Mouse (Mus musculus) C2C12 (cell line): ENCODE data around the gene Gbgt1. TPM values are rescaled to one million over a fixed set of nuclear protein-coding genes. Genes with fewer than 3 reads are reported as not detected.

Source experiments
- H3K27me3 ChIP-seq: one replicate; pipeline ENCODE4 v1.6.1; 2011; ENCODE audit not compliant: control insufficient read depth, insufficient read depth, insufficient read length
- H3K36me3 ChIP-seq: one replicate; pipeline ENCODE4 v1.6.1; 2011; ENCODE audit not compliant: control insufficient read depth, insufficient read depth
- H3K4me3 ChIP-seq: one replicate; pipeline ENCODE4 v1.5.1; 2011; ENCODE audit warnings: mild to moderate bottlenecking, control low read depth; ENCODE audit not compliant: poor library complexity, insufficient read depth, severe bottlenecking
- H3K79me2 ChIP-seq: one replicate; pipeline ENCODE4 v1.6.1; 2011; ENCODE audit not compliant: control insufficient read depth, insufficient read depth
- H3K79me3 ChIP-seq: one replicate; pipeline ENCODE4 v1.6.1; 2011; ENCODE audit warnings: low read depth, control low read depth
- H3ac ChIP-seq: one replicate; pipeline ENCODE3; 2011; ENCODE audit warnings: low read depth; ENCODE audit not compliant: control insufficient read depth, insufficient read length
- CEBPB ChIP-seq: IDR thresholded peaks from one replicate; pipeline ENCODE4 v1.6.1; 2011; ENCODE audit warnings: low read depth, mild to moderate bottlenecking, control low read depth, moderate library complexity
- CTCF ChIP-seq: IDR thresholded peaks from one replicate; pipeline ENCODE4 v1.5.1; 2011; ENCODE audit not compliant: control insufficient read depth, insufficient read depth, insufficient read length
- FOSL1 ChIP-seq: IDR thresholded peaks from one replicate; pipeline ENCODE4 v1.8.0; 2011; ENCODE audit warnings: mild to moderate bottlenecking, low read length; ENCODE audit not compliant: poor library complexity, insufficient read depth, severe bottlenecking
- MAX ChIP-seq: IDR thresholded peaks from one replicate; pipeline ENCODE4 v1.6.1; 2011; ENCODE audit warnings: mild to moderate bottlenecking, control low read depth
- MYOD1 ChIP-seq: IDR thresholded peaks from one replicate; pipeline ENCODE4 v1.6.1; 2011; ENCODE audit warnings: low read depth; ENCODE audit not compliant: control insufficient read depth, insufficient read length
- MYOG ChIP-seq: IDR thresholded peaks from one replicate; pipeline ENCODE4 v1.6.1; 2011; ENCODE audit not compliant: control insufficient read depth, insufficient read length; ENCODE audit errors: extremely low read depth
- USF1 ChIP-seq: IDR thresholded peaks from one replicate; pipeline ENCODE4 v1.6.1; 2011; ENCODE audit warnings: low read depth, mild to moderate bottlenecking, control low read depth, moderate library complexity
- polyA plus RNA-seq: library from polyadenylated mRNA; unstranded; fragments of >200 nt; fragmentation: generic; extraction: Trizol; gene quantifications from one replicate; pipeline ENCODE4 v1.2.1, GENCODE M21; 2012; ENCODE audit warnings: missing spikeins

Gene Gbgt1
- polyA plus RNA-seq, 1 experiment, result not detected

GRCm38 (mm10) chr2:28527436-28528353, 31.0 kb downstream of the Gbgt1 start:
- TF ChIP-seq USF1, result no peak
- no peak for TF ChIP-seq CEBPB
- peak; percentile 67 for TF ChIP-seq MYOD1
- Histone ChIP-seq H3K27me3 (no peaks in the 10 kb centered on the region), H3ac (no peak overlapping the region), H3K36me3 (no peaks in the 10 kb centered on the region), H3K79me3 (no peaks in the 10 kb centered on the region), H3K4me3 (no peak overlapping the region), H3K79me2 (no peaks in the 10 kb centered on the region)

DNA sequence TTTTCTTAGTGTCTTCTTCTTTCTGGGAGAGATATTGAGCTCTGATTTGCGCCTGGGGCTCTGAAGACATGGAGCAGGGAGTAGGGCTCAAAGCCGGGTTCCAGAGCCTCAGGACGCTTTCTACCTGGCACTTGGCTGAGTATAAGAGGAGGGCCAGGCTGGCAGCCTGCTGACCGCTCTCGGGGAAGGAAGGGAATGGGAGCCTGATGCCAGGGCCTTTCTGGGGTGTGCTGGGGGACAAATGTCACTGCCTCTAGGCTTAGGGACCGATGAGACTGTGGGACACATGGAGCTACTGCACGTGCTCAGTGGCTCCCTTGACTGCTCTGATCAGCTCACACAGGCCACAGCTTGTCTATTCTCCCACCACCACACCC, 31.7 kb downstream of the Gbgt1 start:
- Histone ChIP-seq H3K27me3 (no peaks in the 10 kb centered on the region), H3K36me3 (no peaks in the 10 kb centered on the region), H3K79me2 (no peaks in the 10 kb centered on the region), H3K79me3 (no peaks in the 10 kb centered on the region), H3ac (no peak overlapping the region), H3K4me3 (no peak overlapping the region)
- TF ChIP-seq MAX, result no peak
- no peak for TF ChIP-seq CTCF
- TF ChIP-seq FOSL1, result no peak
- no peak for TF ChIP-seq MYOG
- TF ChIP-seq USF1, result no peak
- no peak for TF ChIP-seq CEBPB
- TF ChIP-seq MYOD1, result no peak

- TF ChIP-seq CEBPB (no peak), MYOG (no peak), FOSL1 (no peak), MAX (no peak), MYOD1 (no peak), USF1 (no peak), CTCF (no peak)
- Histone ChIP-seq H3K27me3 (no peaks in the 10 kb centered on the region), H3K79me3 (no peaks in the 10 kb centered on the region), H3K4me3 (no peak overlapping the region), H3ac (no peak overlapping the region), H3K79me2 (no peaks in the 10 kb centered on the region), H3K36me3 (no peaks in the 10 kb centered on the region)
Observed at GRCm38 (mm10) chr2:28529856-28530255, 33.2 kb downstream of the Gbgt1 start.

GRCm38 (mm10) chr2:28530311-28530710, 33.6 kb downstream of the Gbgt1 start:
- H3K27me3 ChIP-seq, result no peaks in the 10 kb centered on the region
- H3ac ChIP-seq, result no peak overlapping the region
- TF ChIP-seq MYOD1, result no peak
- no peak for TF ChIP-seq MAX
- no peaks in the 10 kb centered on the region for H3K79me3 ChIP-seq
- no peaks in the 10 kb centered on the region for H3K79me2 ChIP-seq
- H3K4me3 ChIP-seq, result no peak overlapping the region
- no peaks in the 10 kb centered on the region for H3K36me3 ChIP-seq

DNA sequence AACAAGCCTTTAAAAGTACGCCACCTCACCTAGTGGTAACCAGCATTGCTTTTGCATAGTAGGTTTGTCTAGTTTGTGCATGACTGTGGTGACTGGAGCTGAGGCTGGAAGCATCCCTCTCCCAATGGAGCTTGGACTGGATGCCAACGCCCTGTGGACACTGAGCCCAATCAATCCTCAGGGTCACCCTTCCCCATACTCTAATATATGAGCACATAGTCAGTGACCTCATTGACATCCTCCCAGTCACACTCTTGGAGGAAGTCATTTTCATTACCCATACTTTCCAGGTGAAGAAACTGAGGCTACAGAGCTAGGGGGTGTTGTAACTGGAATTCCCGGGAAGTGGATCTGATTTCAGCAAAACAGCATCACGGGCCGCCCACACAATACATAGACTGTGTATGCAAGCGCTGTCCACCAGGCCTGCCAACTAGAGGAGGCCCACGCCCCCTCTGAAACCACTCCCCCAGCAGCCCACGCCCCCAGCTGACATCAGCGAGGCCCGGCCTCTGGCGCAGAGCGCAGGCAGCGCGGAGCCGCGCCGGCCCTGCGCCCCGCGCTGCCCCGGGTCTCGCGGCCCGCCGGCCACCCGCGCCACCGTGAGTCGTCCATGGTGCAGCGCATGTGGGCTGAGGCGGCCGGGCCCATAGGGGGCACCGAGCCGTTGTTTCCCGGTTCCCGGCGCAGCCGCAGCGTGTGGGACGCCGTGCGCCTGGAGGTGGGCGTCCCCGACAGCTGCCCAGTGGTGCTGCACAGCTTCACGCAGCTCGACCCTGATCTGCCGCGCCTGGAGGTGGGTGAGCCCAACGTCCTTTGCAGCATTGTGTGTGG, 36.5 kb downstream of the Gbgt1 start:
- Histone ChIP-seq H3K79me2 (no peaks in the 10 kb centered on the region), H3K27me3 (no peaks in the 10 kb centered on the region), H3ac (peak overlapping the region; percentile 89), H3K36me3 (no peaks in the 10 kb centered on the region), H3K79me3 (no peaks in the 10 kb centered on the region), H3K4me3 (peak overlapping the region; percentile 34)
- TF ChIP-seq CTCF (no peak), MYOG (no peak), MAX (no peak), USF1 (no peak), MYOD1 (no peak), CEBPB (no peak), FOSL1 (no peak)
